Mouse (Mus musculus): Measurements from ENCODE around the gene Kdm2a.

DNA sequence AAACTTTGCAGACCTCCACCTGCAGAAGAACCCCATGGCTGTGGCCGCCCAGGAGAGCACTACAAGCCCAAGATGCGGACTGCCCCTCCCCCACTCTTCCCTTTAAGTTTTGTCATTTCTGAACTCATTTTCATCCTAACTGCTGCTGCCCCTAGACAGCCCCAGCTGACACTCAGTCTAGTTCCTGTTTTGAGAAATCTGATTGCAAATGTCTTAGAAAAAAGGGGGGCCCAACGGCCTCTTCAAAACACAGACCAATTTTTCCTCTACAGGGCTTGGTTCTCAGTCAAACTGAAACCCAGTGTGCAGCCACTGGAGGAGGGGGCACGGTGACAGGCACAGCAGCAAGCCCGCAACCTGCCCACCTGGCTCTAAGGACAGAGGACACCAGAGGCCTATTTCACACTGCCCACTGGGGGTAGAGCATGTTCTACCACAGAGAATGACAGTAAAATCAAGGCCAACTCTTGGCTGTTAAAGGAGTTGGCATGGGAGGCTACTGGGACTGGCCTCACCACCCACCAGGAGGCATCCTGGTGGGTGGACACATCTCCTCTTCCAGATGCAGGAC is 93.7 kb downstream of the Kdm2a start:
- TF ChIP-seq CTCF (IDR thresholded peaks at IDR 0.05; ENCODE audit: borderline replicate concordance, control insufficient read depth, extremely low read depth, insufficient read depth, low read length, poor library complexity) (no peak), POLR2A (IDR thresholded peaks at IDR 0.05; ENCODE audit: control insufficient read depth, extremely low read depth, insufficient read depth, low read length, poor library complexity) (0 out of 2 replicates have a peak, but pooled peaks have one; percentile 19)
